Mouse (Mus musculus) lung, postnatal 0 days (tissue): ENCODE results near the gene Rassf6. TPM values are rescaled to one million over a fixed set of nuclear protein-coding genes. Genes with fewer than 3 reads are reported as not detected.
A peak's percentile ranks its signal among the peaks of the same experiment; 100 is the strongest.

Experiments used
- ATAC-seq: fragments of 200-750 bp; cut with Nextera tagmentation; 2 replicates; pipeline ENCODE4 v1.8.0; 2017; ENCODE audit warnings: moderate library complexity
- DNase-seq: peaks from one replicate; pipeline ENCODE4 v3.0.0-alpha.2; 2016; ENCODE audit warnings: low spot score
- H3K27ac ChIP-seq: fragments of 300-500 bp; sonication (generic); 2 replicates; pipeline ENCODE4 v1.5.1; 2014; ENCODE audit warnings: antibody characterized with exemption, mild to moderate bottlenecking, low read length, mixed read lengths
- H3K27me3 ChIP-seq: fragments of 300-500 bp; sonication (generic); replicated peaks from 2 replicates; pipeline ENCODE4 v1.6.1; 2014; ENCODE audit warnings: low read length, mixed read lengths; ENCODE audit not compliant: insufficient read depth
- H3K36me3 ChIP-seq: fragments of 300-500 bp; sonication (generic); 2 replicates; pipeline ENCODE4 v1.6.1; 2014; ENCODE audit warnings: low read length, mixed read lengths; ENCODE audit not compliant: insufficient read depth
- H3K4me1 ChIP-seq: fragments of 300-500 bp; sonication (generic); 2 replicates; pipeline ENCODE4 v1.6.1; 2014; ENCODE audit warnings: antibody characterized with exemption, low read depth, low read length, mixed read lengths; ENCODE audit not compliant: insufficient read depth
- H3K4me2 ChIP-seq: fragments of 300-500 bp; sonication (generic); replicated peaks from 2 replicates; pipeline ENCODE4 v1.6.1; 2014; ENCODE audit warnings: low read depth, mild to moderate bottlenecking, low read length, moderate library complexity, mixed read lengths
- H3K4me3 ChIP-seq: fragments of 300-500 bp; sonication (generic); 2 replicates; pipeline ENCODE4 v1.5.1; 2014; ENCODE audit warnings: low read depth, low read length
- H3K9ac ChIP-seq: fragments of 300-500 bp; sonication (generic); replicated peaks from 2 replicates; pipeline ENCODE4 v1.6.1; 2014; ENCODE audit warnings: low read depth, mild to moderate bottlenecking
- H3K9me3 ChIP-seq: fragments of 300-500 bp; sonication (generic); 2 replicates; pipeline ENCODE4 v1.6.1; 2016; ENCODE audit warnings: low read length, mixed read lengths
- CTCF ChIP-seq: IDR thresholded peaks from 2 replicates; pipeline ENCODE4 v1.5.1; 2016; ENCODE audit warnings: antibody characterized with exemption, mild to moderate bottlenecking
- EP300 ChIP-seq: IDR thresholded peaks from 2 replicates; pipeline ENCODE4 v1.6.1; 2016; ENCODE audit warnings: antibody characterized with exemption, mild to moderate bottlenecking, control low read depth
- WGBS: fragments of 180-500 bp; shearing (Covaris S2); extraction: QIAGEN DNeasy Blood & Tissue Kit; methylation state at CpG from one replicate; pipeline ENCODE4 v1.1.7; 2014; 5-methylcytosine and 5-hydroxymethylcytosine counted together
- polyA plus RNA-seq: library from polyadenylated mRNA; unstranded; fragments of >200 nt; fragmentation: Nextera tagmentation; extraction: Ambion mirVana; gene quantifications from 2 replicates; pipeline ENCODE4 v1.2.1, GENCODE M21; 2015

The Rassf6 gene
- polyA plus RNA-seq, 1 experiment from 2014 or later, result 6.8 TPM

DNA sequence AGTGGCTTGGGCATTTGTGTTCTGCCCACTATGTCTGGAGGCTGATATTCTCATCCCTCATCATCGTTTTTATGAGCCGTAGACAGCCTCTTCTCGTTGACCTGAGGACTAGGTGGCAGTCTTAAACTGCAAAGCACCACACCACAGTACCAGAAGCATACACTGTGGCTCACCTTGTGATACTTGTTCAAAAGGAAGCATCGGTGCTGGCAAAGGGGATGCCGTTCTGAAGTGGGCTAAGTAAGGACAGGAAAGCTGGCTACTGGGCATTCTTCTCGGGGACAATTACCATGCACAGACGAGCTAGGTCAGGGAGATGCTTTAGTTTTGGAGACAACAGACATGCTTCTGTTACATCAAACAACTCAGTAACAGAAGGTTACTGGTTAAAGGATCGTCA is 21.4 kb upstream of the Rassf6 start:
- Histone ChIP-seq H3K4me1 (no peaks in the 10 kb centered on the region), H3K27ac (no peak overlapping the region), H3K9me3 (no peaks in the 10 kb centered on the region), H3K36me3 (no peaks in the 10 kb centered on the region), H3K27me3 (no peaks in the 10 kb centered on the region), H3K4me3 (no peak overlapping the region), H3K4me2 (no peak overlapping the region), H3K9ac (no peak overlapping the region)
- TF ChIP-seq EP300, result no peak
- TF ChIP-seq CTCF, result no peak
- ATAC-seq (no peak), DNase-seq (no peak)
- WGBS, result 62% methylated on average over 8 of the region's 8 CpGs

DNA sequence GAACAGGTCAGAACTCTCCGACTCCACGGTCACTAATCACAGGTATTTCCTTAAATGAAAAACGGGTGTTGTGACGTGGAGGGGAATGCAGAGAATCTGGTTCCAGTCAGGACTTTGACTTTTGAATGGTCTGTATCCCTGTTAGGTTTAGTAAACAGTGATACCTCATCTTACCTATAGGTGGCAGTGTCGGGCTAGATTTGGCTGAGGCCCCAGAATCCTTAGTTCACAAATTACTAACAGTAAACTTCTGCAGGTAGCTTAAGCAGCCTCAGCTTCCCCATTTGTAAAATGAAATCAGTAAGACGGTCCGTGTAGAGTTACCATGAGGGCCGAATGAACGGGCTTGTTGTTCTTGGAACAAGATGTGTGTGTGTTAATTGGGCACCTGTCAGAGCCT is 21.0 kb upstream of the Rassf6 start:
- no peak overlapping the region for H3K4me3 ChIP-seq
- H3K4me1 ChIP-seq, result no peaks in the 10 kb centered on the region
- no peak overlapping the region for H3K9ac ChIP-seq
- ATAC-seq (peak; percentile 52; the same call in 1 of the 2 replicates), DNase-seq (peak; percentile 75)
- H3K27me3 ChIP-seq, result no peaks in the 10 kb centered on the region
- 21% methylated on average over 9 of the region's 9 CpGs for WGBS
- H3K4me2 ChIP-seq, result no peak overlapping the region
- no peak overlapping the region for H3K27ac ChIP-seq
- H3K36me3 ChIP-seq, result no peaks in the 10 kb centered on the region
- TF ChIP-seq CTCF (peak; percentile 86), EP300 (no peak)
- no peaks in the 10 kb centered on the region for H3K9me3 ChIP-seq

DNA sequence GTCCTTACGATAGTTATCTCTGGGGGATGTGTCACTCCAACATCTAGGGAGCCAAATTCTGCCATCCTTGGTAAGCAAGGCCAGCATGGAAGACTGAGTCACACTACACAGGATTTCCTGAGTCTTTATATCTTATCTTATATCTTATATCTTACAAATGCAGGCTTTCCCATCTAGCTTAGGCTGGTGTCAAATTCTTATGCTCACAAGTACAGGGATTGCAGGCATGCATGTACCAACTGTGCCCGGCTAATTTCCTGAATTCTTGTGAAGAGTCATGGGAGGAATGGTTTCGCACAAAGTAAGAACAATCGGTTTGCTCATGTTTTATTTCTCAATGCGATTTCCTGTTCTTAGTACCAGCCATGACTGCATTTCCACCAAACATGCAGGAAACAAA is 20.0 kb upstream of the Rassf6 start:
- H3K27ac ChIP-seq, result no peak overlapping the region
- H3K4me1 ChIP-seq, result no peaks in the 10 kb centered on the region
- no peaks in the 10 kb centered on the region for H3K27me3 ChIP-seq
- 69% methylated on average over 5 of the region's 5 CpGs for whole genome bisulfite sequencing
- no peak for DNase-seq
- H3K9ac ChIP-seq, result no peak overlapping the region
- TF ChIP-seq EP300 (no peak), CTCF (no peak)
- ATAC-seq, result no peak
- no peak overlapping the region for H3K4me3 ChIP-seq
- no peaks in the 10 kb centered on the region for H3K36me3 ChIP-seq
- no peak overlapping the region for H3K4me2 ChIP-seq
- no peaks in the 10 kb centered on the region for H3K9me3 ChIP-seq

DNA sequence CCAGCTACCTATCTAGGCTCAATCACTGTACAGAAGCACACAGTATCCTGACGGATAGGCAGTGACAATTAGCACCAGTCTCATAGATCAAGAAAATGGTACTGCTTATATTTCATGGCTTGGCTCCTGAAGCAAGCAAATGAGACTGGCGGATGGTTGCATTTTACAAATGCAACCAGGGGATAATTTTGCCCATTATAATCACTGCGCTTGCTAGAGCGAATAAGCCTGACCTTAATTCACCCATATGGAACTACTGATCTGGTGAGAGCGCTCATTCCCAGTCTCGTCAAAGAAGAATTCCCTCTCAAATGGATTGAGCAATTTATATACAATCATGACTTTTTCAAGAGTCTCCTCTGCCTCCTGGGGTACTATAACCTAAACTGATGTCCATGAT is 16.2 kb upstream of the Rassf6 start:
- Histone ChIP-seq H3K27me3 (no peaks in the 10 kb centered on the region; the same call in 1 of the 2 replicates), H3K4me2 (no peak overlapping the region), H3K4me3 (no peak overlapping the region), H3K9ac (no peak overlapping the region), H3K36me3 (no peaks in the 10 kb centered on the region), H3K4me1 (no peaks in the 10 kb centered on the region), H3K27ac (no peak overlapping the region), H3K9me3 (no peaks in the 10 kb centered on the region)
- TF ChIP-seq EP300 (no peak), CTCF (no peak)
- 91% methylated on average over 6 of the region's 6 CpGs for WGBS
- DNase-seq (no peak), ATAC-seq (no peak)

DNA sequence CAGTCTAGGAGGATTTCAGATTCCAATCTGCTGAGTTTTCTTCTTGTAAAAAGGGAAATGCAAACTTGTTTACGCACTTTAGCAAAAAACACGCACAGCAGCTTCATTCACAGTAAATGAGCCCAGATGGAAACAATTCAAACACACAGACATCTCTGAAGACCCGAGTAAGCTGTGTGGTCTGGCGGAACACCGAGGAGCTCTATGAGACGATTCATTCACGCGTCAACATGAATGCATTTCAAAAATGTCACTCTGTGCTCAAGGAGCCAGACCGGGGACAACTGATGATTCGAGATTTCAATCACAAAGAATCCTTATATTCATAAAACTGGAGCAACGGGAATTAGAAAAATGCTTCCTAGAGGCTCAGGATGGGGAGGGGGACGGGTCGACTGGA is 15.4 kb upstream of the Rassf6 start:
- H3K9me3 ChIP-seq, result no peaks in the 10 kb centered on the region
- H3K4me3 ChIP-seq, result no peak overlapping the region
- TF ChIP-seq CTCF, result no peak
- TF ChIP-seq EP300, result no peak
- no peak overlapping the region for H3K4me2 ChIP-seq
- H3K9ac ChIP-seq, result no peak overlapping the region
- ATAC-seq (no peak), DNase-seq (no peak)
- no peaks in the 10 kb centered on the region; the same call in 1 of the 2 replicates for H3K27me3 ChIP-seq
- no peaks in the 10 kb centered on the region for H3K4me1 ChIP-seq
- no peaks in the 10 kb centered on the region for H3K36me3 ChIP-seq
- WGBS, result 43% methylated on average over 13 of the region's 13 CpGs
- H3K27ac ChIP-seq, result no peak overlapping the region

DNA sequence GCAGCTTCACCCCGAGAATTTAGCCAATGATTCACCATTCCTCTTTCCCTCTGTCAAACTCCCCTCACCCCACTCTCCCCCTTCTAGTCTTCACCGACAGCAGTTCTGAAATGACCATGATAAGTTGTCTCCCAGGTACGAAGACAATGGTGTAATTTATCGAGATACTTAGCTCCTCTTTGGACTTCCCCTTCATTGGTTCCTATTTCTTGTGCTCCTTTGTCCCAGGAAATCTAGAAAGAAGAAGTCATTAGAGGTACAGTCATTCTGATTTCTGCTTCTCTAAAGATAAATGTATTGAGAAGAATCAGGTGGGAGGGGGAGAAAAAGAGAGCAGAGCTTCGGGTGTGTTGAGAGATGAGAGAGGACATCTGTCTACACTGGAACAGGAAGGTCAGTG is 14.3 kb upstream of the Rassf6 start:
- H3K27ac ChIP-seq, result no peak overlapping the region
- H3K27me3 ChIP-seq, result no peaks in the 10 kb centered on the region; the same call in 1 of the 2 replicates
- no peak overlapping the region for H3K4me2 ChIP-seq
- TF ChIP-seq EP300 (no peak), CTCF (no peak)
- ATAC-seq (no peak), DNase-seq (no peak)
- H3K36me3 ChIP-seq, result no peaks in the 10 kb centered on the region
- no peak overlapping the region for H3K9ac ChIP-seq
- H3K4me3 ChIP-seq, result no peak overlapping the region
- WGBS, result 60% methylated on average over 5 of the region's 5 CpGs
- H3K9me3 ChIP-seq, result no peaks in the 10 kb centered on the region
- H3K4me1 ChIP-seq, result no peaks in the 10 kb centered on the region

DNA sequence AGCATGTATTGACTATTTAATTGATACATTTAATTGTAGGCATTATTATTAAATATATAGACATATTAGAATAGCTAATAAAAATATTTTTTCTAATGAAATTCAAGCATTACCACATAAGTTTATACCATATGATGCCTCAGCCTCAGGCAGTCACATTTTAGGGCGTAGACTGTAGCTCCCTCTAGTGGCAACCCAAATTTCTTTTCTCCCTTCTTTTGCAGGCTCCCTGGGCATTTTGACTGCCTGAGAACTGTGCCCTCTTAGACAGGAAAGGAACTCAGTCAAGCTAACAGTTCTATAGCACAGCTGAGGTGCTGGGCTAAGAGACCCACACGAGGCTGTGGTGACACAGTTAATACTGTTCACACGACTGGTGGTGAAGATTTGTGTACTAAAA is 12.3 kb upstream of the Rassf6 start:
- ATAC-seq (peak; percentile 38; the same call in 1 of the 2 replicates), DNase-seq (peak; percentile 78)
- Histone ChIP-seq H3K4me3 (no peak overlapping the region), H3K9ac (no peak overlapping the region), H3K27ac (no peak overlapping the region), H3K4me2 (no peak overlapping the region), H3K27me3 (no peaks in the 10 kb centered on the region; the same call in 1 of the 2 replicates), H3K4me1 (no peaks in the 10 kb centered on the region), H3K9me3 (no peaks in the 10 kb centered on the region), H3K36me3 (no peaks in the 10 kb centered on the region)
- 2% methylated on average over 3 of the region's 3 CpGs for WGBS
- TF ChIP-seq CTCF (peak; percentile 89), EP300 (no peak)
